Mouse (Mus musculus) hindbrain, embryonic 13.5 days (tissue): ENCODE data around the gene Nrxn2. TPM values are rescaled to one million over a fixed set of nuclear protein-coding genes. Genes with fewer than 3 reads are reported as not detected.

ENCODE experiments used
- ATAC-seq: fragments of 200-750 bp; cut with Nextera tagmentation; 2 replicates; pipeline ENCODE4 v1.8.0; 2017; ENCODE audit warnings: moderate TSS enrichment; ENCODE audit not compliant: low FRiP score
- H3K27ac ChIP-seq: fragments of 300-500 bp; sonication (generic); 2 replicates; pipeline ENCODE4 v1.5.1; 2015; ENCODE audit warnings: inconsistent platforms, mild to moderate bottlenecking, moderate library complexity
- H3K27me3 ChIP-seq: fragments of 300-500 bp; sonication (generic); 2 replicates; pipeline ENCODE4 v1.6.1; 2015; ENCODE audit warnings: mild to moderate bottlenecking, inconsistent platforms
- H3K36me3 ChIP-seq: fragments of 300-500 bp; sonication (generic); 2 replicates; pipeline ENCODE4 v1.6.1; 2015; ENCODE audit warnings: mild to moderate bottlenecking, inconsistent platforms
- H3K4me1 ChIP-seq: fragments of 300-500 bp; sonication (generic); replicated peaks from 2 replicates; pipeline ENCODE4 v1.6.1; 2015; ENCODE audit warnings: inconsistent platforms
- H3K4me2 ChIP-seq: fragments of 300-500 bp; sonication (generic); 2 replicates; pipeline ENCODE4 v1.6.1; 2015; ENCODE audit warnings: inconsistent platforms, mild to moderate bottlenecking, moderate library complexity
- H3K4me3 ChIP-seq: fragments of 300-500 bp; sonication (generic); 2 replicates; pipeline ENCODE4 v1.5.1; 2015; ENCODE audit warnings: mild to moderate bottlenecking, inconsistent platforms
- H3K9ac ChIP-seq: fragments of 300-500 bp; sonication (generic); 2 replicates; pipeline ENCODE4 v1.6.1; 2015; ENCODE audit warnings: mild to moderate bottlenecking, inconsistent platforms
- H3K9me3 ChIP-seq: fragments of 300-500 bp; sonication (generic); 2 replicates; pipeline ENCODE4 v1.6.1; 2016; ENCODE audit warnings: inconsistent platforms
- WGBS: fragments of 180-500 bp; shearing (Covaris S2); methylation state at CpG from one replicate; pipeline ENCODE4 v1.1.7; 2015; 5-methylcytosine and 5-hydroxymethylcytosine counted together
- polyA plus RNA-seq: library from polyadenylated mRNA; unstranded; fragments of >200 nt; fragmentation: Nextera tagmentation; extraction: Ambion mirVana; gene quantifications from 2 replicates; pipeline ENCODE4 v1.2.1, GENCODE M21; 2015

Nrxn2 gene
- polyA plus RNA-seq, 1 experiment from 2014 or later = 23.5 TPM

- no peaks in the 10 kb centered on the region for H3K9me3 ChIP-seq
- WGBS = 84% methylated on average over 7 of the region's 7 CpGs
- H3K9ac ChIP-seq = no peak overlapping the region
- H3K4me3 ChIP-seq = no peak overlapping the region
- no peak for ATAC-seq
- peaks cover 45% of the 10 kb centered on the region for H3K4me1 ChIP-seq
- H3K4me2 ChIP-seq = no peak overlapping the region
- H3K36me3 ChIP-seq = peaks cover 7% of the 10 kb centered on the region
- H3K27ac ChIP-seq = no peak overlapping the region
- peaks cover 21% of the 10 kb centered on the region; the same call in 1 of the 2 replicates for H3K27me3 ChIP-seq
These were observed 74.7 kb downstream of the Nrxn2 start for GRCm38 (mm10) chr19:6493219-6493618.

- no peaks in the 10 kb centered on the region for H3K9me3 ChIP-seq
- H3K27ac ChIP-seq = no peak overlapping the region
- ATAC-seq = no peak
- peaks cover 50% of the 10 kb centered on the region for H3K4me1 ChIP-seq
- H3K4me2 ChIP-seq = no peak overlapping the region
- no peak overlapping the region for H3K4me3 ChIP-seq
- peaks cover 19% of the 10 kb centered on the region; the same call in 1 of the 2 replicates for H3K27me3 ChIP-seq
- H3K36me3 ChIP-seq = peaks cover 7% of the 10 kb centered on the region
- WGBS = 65% methylated on average over 5 of the region's 7 CpGs
- H3K9ac ChIP-seq = no peak overlapping the region
These were observed 75.5 kb downstream of the Nrxn2 start for GRCm38 (mm10) chr19:6494032-6494431.

GRCm38 (mm10) chr19:6494504-6495170 is 76.1 kb downstream of the Nrxn2 start:
- Histone ChIP-seq H3K9me3 (no peaks in the 10 kb centered on the region), H3K4me3 (no peak overlapping the region), H3K4me2 (no peak overlapping the region), H3K4me1 (peaks cover 56% of the 10 kb centered on the region), H3K9ac (peak overlapping the region; percentile 100), H3K36me3 (peaks cover 7% of the 10 kb centered on the region), H3K27ac (peak overlapping the region; percentile 98; the same call in 1 of the 2 replicates), H3K27me3 (peaks cover 19% of the 10 kb centered on the region; the same call in 1 of the 2 replicates)
- WGBS = 71% methylated on average over 18 of the region's 18 CpGs
- no peak for ATAC-seq

- H3K27me3 ChIP-seq = peaks cover 18% of the 10 kb centered on the region; the same call in 1 of the 2 replicates
- peaks cover 3% of the 10 kb centered on the region for H3K36me3 ChIP-seq
- peak overlapping the region; percentile 98 for H3K27ac ChIP-seq
- 0 out of 2 replicates have a peak overlapping the region, but pooled peaks have one; percentile 91 for H3K4me3 ChIP-seq
- no peaks in the 10 kb centered on the region for H3K9me3 ChIP-seq
- ATAC-seq = no peak
- 28% methylated on average over 8 of the region's 8 CpGs for WGBS
- peaks cover 67% of the 10 kb centered on the region for H3K4me1 ChIP-seq
- peak overlapping the region; percentile 100 for H3K9ac ChIP-seq
- H3K4me2 ChIP-seq = peak overlapping the region; percentile 94
These were observed 77.2 kb downstream of the Nrxn2 start for GRCm38 (mm10) chr19:6495714-6496113.

- 8% methylated on average over 6 of the region's 6 CpGs for WGBS
- peak overlapping the region; percentile 91 for H3K4me3 ChIP-seq
- peak; percentile 14; the same call in 1 of the 2 replicates for ATAC-seq
These were observed 78.1 kb downstream of the Nrxn2 start for GRCm38 (mm10) chr19:6496462-6497149.

GRCm38 (mm10) chr19:6497150-6497801 is 78.7 kb downstream of the Nrxn2 start:
- Histone ChIP-seq H3K4me3 (peak overlapping the region; percentile 91), H3K27me3 (peaks cover 9% of the 10 kb centered on the region; the same call in 1 of the 2 replicates), H3K4me1 (peaks cover 78% of the 10 kb centered on the region), H3K9ac (peak overlapping the region; percentile 100), H3K27ac (peak overlapping the region; percentile 98), H3K36me3 (no peaks in the 10 kb centered on the region), H3K4me2 (peak overlapping the region; percentile 94), H3K9me3 (no peaks in the 10 kb centered on the region)
- WGBS = 0% methylated on average over 11 of the region's 39 CpGs
- ATAC-seq = peak; percentile 69

More at GRCm38 (mm10) chr19:6496462-6497149, 78.1 kb downstream of the Nrxn2 start:
- Histone ChIP-seq H3K9me3 (no peaks in the 10 kb centered on the region), H3K4me1 (peaks cover 76% of the 10 kb centered on the region), H3K27me3 (peaks cover 12% of the 10 kb centered on the region; the same call in 1 of the 2 replicates), H3K27ac (peak overlapping the region; percentile 98), H3K9ac (peak overlapping the region; percentile 100), H3K36me3 (no peaks in the 10 kb centered on the region), H3K4me2 (peak overlapping the region; percentile 94)

- no peaks in the 10 kb centered on the region for H3K9me3 ChIP-seq
- peak; percentile 9 for ATAC-seq
- 2% methylated on average over 37 of the region's 39 CpGs for WGBS
- no peaks in the 10 kb centered on the region for H3K36me3 ChIP-seq
- peak overlapping the region; percentile 100 for H3K9ac ChIP-seq
- H3K27me3 ChIP-seq = peaks cover 9% of the 10 kb centered on the region; the same call in 1 of the 2 replicates
- H3K4me1 ChIP-seq = peaks cover 78% of the 10 kb centered on the region
- peak overlapping the region; percentile 94 for H3K4me2 ChIP-seq
- peak overlapping the region; percentile 91 for H3K4me3 ChIP-seq
- H3K27ac ChIP-seq = peak overlapping the region; percentile 98
These were observed 79.3 kb downstream of the Nrxn2 start for GRCm38 (mm10) chr19:6497803-6498202.

GRCm38 (mm10) chr19:6498350-6499131 is 80.0 kb downstream of the Nrxn2 start:
- peaks cover 6% of the 10 kb centered on the region; the same call in 1 of the 2 replicates for H3K27me3 ChIP-seq
- peak overlapping the region; percentile 98 for H3K27ac ChIP-seq
- H3K4me1 ChIP-seq = peaks cover 82% of the 10 kb centered on the region
- H3K4me2 ChIP-seq = peak overlapping the region; percentile 94
- no peak for ATAC-seq
- H3K9ac ChIP-seq = peak overlapping the region; percentile 100
- WGBS = 5% methylated on average over 26 of the region's 38 CpGs
- no peaks in the 10 kb centered on the region for H3K36me3 ChIP-seq
- H3K9me3 ChIP-seq = no peaks in the 10 kb centered on the region
- H3K4me3 ChIP-seq = peak overlapping the region; percentile 91

- ATAC-seq = no peak
- Histone ChIP-seq H3K4me2 (peak overlapping the region; percentile 94), H3K27ac (peak overlapping the region; percentile 98), H3K4me1 (peaks cover 84% of the 10 kb centered on the region), H3K4me3 (peak overlapping the region; percentile 91), H3K27me3 (peaks cover 2% of the 10 kb centered on the region; the same call in 1 of the 2 replicates), H3K36me3 (peaks cover 5% of the 10 kb centered on the region), H3K9ac (peak overlapping the region; percentile 100), H3K9me3 (no peaks in the 10 kb centered on the region)
- 50% methylated on average over 6 of the region's 6 CpGs for WGBS
These were observed 81.5 kb downstream of the Nrxn2 start for GRCm38 (mm10) chr19:6499860-6500635.

GRCm38 (mm10) chr19:6500636-6501025 is 82.1 kb downstream of the Nrxn2 start:
- ATAC-seq = no peak
- WGBS = 34% methylated on average over 2 of the region's 2 CpGs
- peak overlapping the region; percentile 91 for H3K4me3 ChIP-seq

GRCm38 (mm10) chr19:6502035-6502541 is 83.6 kb downstream of the Nrxn2 start:
- Histone ChIP-seq H3K27ac (peak overlapping the region; percentile 98), H3K4me2 (peak overlapping the region; percentile 94), H3K9me3 (no peaks in the 10 kb centered on the region), H3K4me3 (peak overlapping the region; percentile 91), H3K4me1 (peaks cover 85% of the 10 kb centered on the region), H3K9ac (peak overlapping the region; percentile 100), H3K27me3 (no peaks in the 10 kb centered on the region), H3K36me3 (peaks cover 25% of the 10 kb centered on the region)
- WGBS = under 1% methylated on average over 25 of the region's 25 CpGs
- ATAC-seq = peak; percentile 29

More at GRCm38 (mm10) chr19:6500636-6501025, 82.1 kb downstream of the Nrxn2 start:
- Histone ChIP-seq H3K4me1 (peaks cover 84% of the 10 kb centered on the region), H3K4me2 (peak overlapping the region; percentile 94), H3K27me3 (no peaks in the 10 kb centered on the region), H3K9me3 (no peaks in the 10 kb centered on the region), H3K36me3 (peaks cover 11% of the 10 kb centered on the region), H3K9ac (peak overlapping the region; percentile 100), H3K27ac (peak overlapping the region; percentile 98)
